Mouse (Mus musculus): ENCODE data around the gene Btbd35f3.
"Not testable (repeated sequence)": the region's sequence is repeated elsewhere in the genome, so short reads cannot be mapped to it uniquely, and the experiment has no call there.

Btbd35f3 gene

GRCm38 (mm10) chrX:4037374-4037773, at the start of gene Btbd35f3:
Btbd35f3 (plus strand) TSS chrX:4037674.
- not testable (repeated sequence) for DNase-seq

Measured in kidney, adult 11 months (tissue).